Mouse (Mus musculus) embryonic fibroblast, embryonic 13.5 days (primary cell): ENCODE measurements at regions not wholly inside any gene's neighbourhood (a gene's known extent, or its start where the extent isn't known, plus 50 kb on each side); places are given as distances from the start of the nearest gene placed in this dataset.

Source experiments
- CTCF ChIP-seq: IDR thresholded peaks from 2 replicates; pipeline ENCODE4 v1.5.1; 2011; ENCODE audit warnings: mild to moderate bottlenecking, control low read depth, low read length, moderate library complexity, borderline replicate concordance; ENCODE audit not compliant: insufficient read depth
- POLR2A ChIP-seq: IDR thresholded peaks from 2 replicates; pipeline ENCODE4 v1.6.1; 2011; ENCODE audit warnings: low read depth, mild to moderate bottlenecking, control low read depth, low read length, moderate library complexity

DNA sequence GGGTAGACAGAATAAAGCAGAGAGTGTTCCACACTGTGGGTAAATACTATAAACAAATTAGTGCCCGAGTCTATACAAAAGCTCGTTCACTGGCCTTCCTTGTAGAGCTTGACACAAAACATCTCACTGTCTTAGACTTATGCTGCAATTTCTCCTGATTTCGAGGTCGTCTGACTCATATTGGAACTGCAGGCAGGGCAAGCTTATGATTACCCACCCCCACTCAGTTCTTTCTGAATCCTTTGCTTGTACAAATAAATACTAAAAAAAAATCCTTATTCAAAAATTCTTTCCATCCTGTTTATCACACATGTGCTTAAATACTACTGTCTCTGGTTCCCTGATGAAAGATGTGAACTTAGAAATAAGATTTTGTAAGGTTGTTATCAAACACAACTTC, 470.0 kb upstream of the Adamts5 start:
- TF ChIP-seq POLR2A (no peak), CTCF (no peak)
